Mouse (Mus musculus): ENCODE results near the gene Carm1. TPM values are rescaled to one million over a fixed set of nuclear protein-coding genes. Genes with fewer than 3 reads are reported as not detected.

Carm1 gene
- polyA plus RNA-seq, 1 experiment from 2014 or later, result 50.1 TPM

DNA sequence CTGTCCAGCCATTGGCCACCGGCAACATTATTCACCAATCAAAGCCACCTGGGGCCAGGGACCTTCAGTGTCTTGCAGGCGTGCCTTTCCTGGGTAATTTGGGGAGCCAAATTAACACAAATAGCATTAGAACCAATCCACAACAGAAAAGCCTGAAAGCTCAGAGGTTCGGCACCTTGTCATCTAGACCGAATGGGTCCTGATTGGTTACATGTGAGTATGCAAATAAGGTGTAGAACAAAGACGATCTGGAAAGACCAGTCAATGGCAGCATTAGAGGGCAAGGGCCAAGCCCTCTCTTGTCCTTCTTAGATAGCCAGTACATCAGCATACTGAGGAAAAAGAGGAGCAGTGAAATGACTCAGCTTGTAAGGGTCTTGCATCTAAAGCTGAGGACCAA is 59.2 kb downstream of the Carm1 start:
- no peak for ATAC-seq (ENCODE audit: low FRiP score)
- WGBS, result 73% methylated on average over 5 of the region's 5 CpGs
- H3K4me2 ChIP-seq (replicated peaks; ENCODE audit: low read depth, low read length), result no peak overlapping the region

DNA sequence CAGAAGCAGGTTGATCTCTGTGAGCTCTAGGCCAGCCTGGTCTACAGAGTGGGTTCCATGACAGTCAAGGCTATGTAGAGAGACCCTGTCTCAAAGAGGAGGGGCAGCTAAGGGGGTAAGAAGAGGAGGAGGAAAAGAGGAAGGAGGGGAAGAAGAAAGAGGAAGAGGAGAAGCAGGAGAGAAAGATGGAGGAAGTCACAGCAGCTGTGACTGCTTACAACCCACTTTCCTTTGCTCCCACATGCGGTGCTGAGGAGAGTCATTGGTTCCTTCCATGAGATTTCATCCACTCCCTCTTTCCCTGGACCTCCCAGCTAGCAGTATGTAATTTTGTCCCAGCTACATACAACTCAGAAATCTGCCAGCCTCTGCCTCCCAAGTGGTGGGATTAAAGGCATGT is 60.0 kb downstream of the Carm1 start:
- Histone ChIP-seq H3K4me2 (replicated peaks; ENCODE audit: low read depth, low read length) (no peak overlapping the region), H3K4me1 (replicated peaks; ENCODE audit: control insufficient read depth, insufficient read depth, low read length) (no peaks in the 10 kb centered on the region), H3K27ac (ENCODE audit: low read depth, low read length) (no peak overlapping the region), H3K36me3 (ENCODE audit: control insufficient read depth, insufficient read depth, low read length) (no peaks in the 10 kb centered on the region), H3K4me3 (ENCODE audit: low read depth, low read length) (no peak overlapping the region), H3K27me3 (ENCODE audit: control insufficient read depth, insufficient read depth, low read length) (no peaks in the 10 kb centered on the region), H3K9ac (ENCODE audit: low read depth, low read length) (no peak overlapping the region), H3K9me3 (ENCODE audit: control insufficient read depth, low read length) (no peaks in the 10 kb centered on the region)
- no peak for DNase-seq (ENCODE audit: low spot score)
- 80% methylated on average over 1 of the region's 1 CpGs for WGBS
- ATAC-seq (ENCODE audit: low FRiP score), result no peak

More for the DNA sequence above, 59.2 kb downstream of the Carm1 start:
- H3K9ac ChIP-seq (ENCODE audit: low read depth, low read length), result no peak overlapping the region
- no peaks in the 10 kb centered on the region for H3K27me3 ChIP-seq (ENCODE audit: control insufficient read depth, insufficient read depth, low read length)
- no peak for DNase-seq (ENCODE audit: low spot score)
- no peaks in the 10 kb centered on the region for H3K36me3 ChIP-seq (ENCODE audit: control insufficient read depth, insufficient read depth, low read length)
- no peaks in the 10 kb centered on the region for H3K4me1 ChIP-seq (replicated peaks; ENCODE audit: control insufficient read depth, insufficient read depth, low read length)
- no peaks in the 10 kb centered on the region for H3K9me3 ChIP-seq (ENCODE audit: control insufficient read depth, low read length)
- H3K4me3 ChIP-seq (ENCODE audit: low read depth, low read length), result no peak overlapping the region
- no peak overlapping the region for H3K27ac ChIP-seq (ENCODE audit: low read depth, low read length)

DNA sequence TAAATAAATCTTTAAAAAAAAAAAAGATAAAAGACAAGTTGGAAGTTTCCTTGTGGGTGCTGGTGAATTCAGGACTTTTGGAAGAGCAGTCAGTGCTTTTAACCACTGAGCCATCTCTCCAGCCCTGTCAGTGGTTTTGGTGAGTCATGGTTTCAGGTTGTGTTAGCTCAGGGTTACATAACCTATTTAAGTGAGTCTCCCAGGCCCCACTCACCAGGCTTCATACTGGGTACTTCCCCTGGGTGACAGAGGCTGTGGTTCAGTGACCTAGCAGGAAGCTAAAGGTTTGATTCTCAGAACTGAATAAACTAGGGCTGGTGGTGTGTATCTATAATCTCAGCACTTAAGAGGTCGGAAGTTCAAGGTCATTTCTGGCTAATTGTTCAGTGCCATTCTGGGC is 63.2 kb downstream of the Carm1 start:
- Histone ChIP-seq H3K4me3 (ENCODE audit: low read depth, low read length) (no peak overlapping the region), H3K27me3 (ENCODE audit: control insufficient read depth, insufficient read depth, low read length) (no peaks in the 10 kb centered on the region), H3K27ac (ENCODE audit: low read depth, low read length) (no peak overlapping the region), H3K9ac (ENCODE audit: low read depth, low read length) (no peak overlapping the region), H3K4me2 (replicated peaks; ENCODE audit: low read depth, low read length) (no peak overlapping the region), H3K4me1 (replicated peaks; ENCODE audit: control insufficient read depth, insufficient read depth, low read length) (no peaks in the 10 kb centered on the region), H3K9me3 (ENCODE audit: control insufficient read depth, low read length) (no peaks in the 10 kb centered on the region), H3K36me3 (ENCODE audit: control insufficient read depth, insufficient read depth, low read length) (no peaks in the 10 kb centered on the region)
- 95% methylated on average over 1 of the region's 1 CpGs for WGBS
- no peak for DNase-seq (ENCODE audit: low spot score)
- ATAC-seq (ENCODE audit: low FRiP score), result no peak

DNA sequence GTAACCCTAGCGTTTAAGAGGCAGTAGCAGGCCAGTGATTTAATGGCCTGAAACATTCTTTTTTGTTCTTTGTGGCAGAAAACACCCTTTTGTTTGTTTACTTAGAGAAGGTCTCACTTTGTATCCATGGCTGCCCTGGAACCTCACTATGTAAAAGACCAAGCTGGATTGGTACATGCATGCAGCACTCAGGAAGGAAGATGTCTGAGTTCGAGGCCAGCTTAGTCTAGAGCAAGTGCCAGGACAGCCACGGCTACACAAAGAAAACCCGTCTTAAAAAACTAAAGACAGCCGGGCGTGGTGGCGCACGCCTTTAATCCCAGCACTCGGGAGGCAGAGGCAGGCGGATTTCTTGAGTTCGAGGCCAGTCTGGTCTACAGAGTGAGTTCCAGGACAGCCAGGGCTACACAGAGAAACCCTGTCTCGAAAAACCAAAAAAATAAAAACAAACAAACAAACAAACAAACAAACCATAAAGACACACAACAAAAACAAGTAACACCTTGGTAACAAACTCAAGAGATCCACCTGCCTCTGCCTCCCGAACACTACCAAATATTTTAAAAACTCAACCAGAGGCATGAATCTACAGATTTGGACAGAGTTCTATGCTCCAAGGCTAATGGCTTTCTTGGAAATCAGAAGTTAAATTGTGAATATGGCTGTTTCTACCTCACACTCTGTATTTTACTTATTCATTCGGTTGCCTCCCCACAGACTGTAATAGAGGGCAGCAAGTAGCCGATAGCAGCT is 68.3 kb downstream of the Carm1 start:
- no peaks in the 10 kb centered on the region; the same call in 1 of the 2 replicates for H3K4me1 ChIP-seq (replicated peaks; ENCODE audit: control insufficient read depth, insufficient read depth, low read length)

DNA sequence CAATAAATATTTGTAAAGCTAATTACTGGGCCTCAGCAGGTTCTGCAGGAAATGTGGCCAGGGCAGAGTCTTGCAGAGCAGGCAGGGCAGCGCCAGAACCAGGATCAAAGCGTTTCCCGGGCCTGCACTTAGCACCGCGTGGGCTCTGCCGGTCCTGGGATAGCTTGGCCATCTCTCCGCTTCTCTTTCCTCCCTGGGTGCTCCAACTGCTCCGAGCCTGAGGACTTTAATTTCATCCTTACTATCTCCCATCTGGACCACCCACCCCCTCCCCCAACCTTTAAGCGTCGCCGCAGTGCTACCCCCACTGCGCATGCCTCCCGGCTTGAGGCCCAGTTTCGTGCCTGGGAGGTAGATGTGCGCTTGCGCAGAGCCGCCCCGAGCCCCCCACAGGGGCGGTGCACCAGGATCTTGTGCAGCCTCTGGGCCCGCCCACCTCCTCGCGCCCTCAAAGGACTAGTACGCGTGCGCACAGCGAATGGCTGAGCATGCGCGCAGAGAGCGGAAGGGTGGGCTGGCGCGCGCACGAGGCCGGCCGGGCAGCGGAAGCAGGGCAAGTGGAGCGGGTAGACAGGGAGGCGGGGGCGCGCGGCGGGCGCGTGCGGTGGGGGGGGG is 69.0 kb downstream of the Carm1 start, which contains the start of gene Smarca4:
Smarca4 (plus strand) TSS at position 553 of the 615 bp plus-strand sequence.
- peak; percentile 94 for ATAC-seq (ENCODE audit: low FRiP score)
- H3K36me3 ChIP-seq (ENCODE audit: control insufficient read depth, insufficient read depth, low read length), result no peaks in the 10 kb centered on the region
- H3K9ac ChIP-seq (ENCODE audit: low read depth, low read length), result peak within 1 kb of the TSS; percentile 83
- WGBS, result under 1% methylated on average over 38 of the region's 45 CpGs
- peak; percentile 100 for DNase-seq (ENCODE audit: low spot score)
- H3K9me3 ChIP-seq (ENCODE audit: control insufficient read depth, low read length), result no peaks in the 10 kb centered on the region
- no peaks in the 10 kb centered on the region for H3K27me3 ChIP-seq (ENCODE audit: control insufficient read depth, insufficient read depth, low read length)
- H3K4me3 ChIP-seq (ENCODE audit: low read depth, low read length), result peak within 1 kb of the TSS; percentile 63
- peak within 1 kb of the TSS; percentile 72 for H3K4me2 ChIP-seq (replicated peaks; ENCODE audit: low read depth, low read length)
- H3K4me1 ChIP-seq (replicated peaks; ENCODE audit: control insufficient read depth, insufficient read depth, low read length), result no peaks in the 10 kb centered on the region; the same call in 1 of the 2 replicates
- H3K27ac ChIP-seq (ENCODE audit: low read depth, low read length), result peak within 1 kb of the TSS; percentile 98

More for the DNA sequence above, 68.3 kb downstream of the Carm1 start:
- no peak for DNase-seq (ENCODE audit: low spot score)
- 80% methylated on average over 15 of the region's 15 CpGs for WGBS
- peak overlapping the region; percentile 63 for H3K4me3 ChIP-seq (ENCODE audit: low read depth, low read length)
- no peak for ATAC-seq (ENCODE audit: low FRiP score)
- no peaks in the 10 kb centered on the region for H3K27me3 ChIP-seq (ENCODE audit: control insufficient read depth, insufficient read depth, low read length)
- peak overlapping the region; percentile 80 for H3K9ac ChIP-seq (ENCODE audit: low read depth, low read length)
- no peaks in the 10 kb centered on the region for H3K36me3 ChIP-seq (ENCODE audit: control insufficient read depth, insufficient read depth, low read length)
- H3K27ac ChIP-seq (ENCODE audit: low read depth, low read length), result peak overlapping the region; percentile 98
- H3K4me2 ChIP-seq (replicated peaks; ENCODE audit: low read depth, low read length), result peak overlapping the region; percentile 63
- no peaks in the 10 kb centered on the region for H3K9me3 ChIP-seq (ENCODE audit: control insufficient read depth, low read length)

DNA sequence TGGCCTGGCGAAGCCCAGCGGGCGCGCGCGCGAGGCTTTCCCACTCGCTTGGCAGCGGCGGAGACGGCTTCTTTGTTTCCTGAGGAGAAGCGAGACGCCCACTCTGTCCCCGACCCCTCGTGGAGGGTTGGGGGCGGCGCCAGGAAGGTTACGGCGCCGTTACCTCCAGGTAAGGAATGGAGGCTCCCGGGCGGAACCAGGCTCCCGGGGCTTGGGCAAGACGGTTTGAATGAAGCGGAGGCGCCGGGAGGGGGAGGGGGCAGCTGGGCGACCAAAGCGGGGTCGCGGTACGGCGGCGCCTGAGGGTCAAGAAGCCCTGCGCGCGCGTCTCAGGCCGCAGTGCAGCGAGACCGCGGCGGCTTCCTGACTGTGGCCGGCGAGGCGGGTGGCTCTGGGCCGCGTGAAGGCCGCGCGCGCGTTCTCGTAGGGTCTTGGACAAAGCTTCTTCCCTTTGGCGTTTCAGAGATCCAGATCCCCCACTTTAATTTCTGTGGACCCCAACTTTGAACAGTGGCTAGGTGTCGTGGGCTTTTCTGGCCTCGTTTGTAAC is 69.6 kb downstream of the Carm1 start:
- peak overlapping the region; percentile 98 for H3K27ac ChIP-seq (ENCODE audit: low read depth, low read length)
- H3K4me1 ChIP-seq (replicated peaks; ENCODE audit: control insufficient read depth, insufficient read depth, low read length), result no peaks in the 10 kb centered on the region; the same call in 1 of the 2 replicates
- H3K9me3 ChIP-seq (ENCODE audit: control insufficient read depth, low read length), result no peaks in the 10 kb centered on the region
- H3K4me3 ChIP-seq (ENCODE audit: low read depth, low read length), result peak overlapping the region; percentile 63
- DNase-seq (ENCODE audit: low spot score) (peak; percentile 93), ATAC-seq (ENCODE audit: low FRiP score) (peak; percentile 88)
- peak overlapping the region; percentile 72 for H3K4me2 ChIP-seq (replicated peaks; ENCODE audit: low read depth, low read length)
- no peaks in the 10 kb centered on the region for H3K27me3 ChIP-seq (ENCODE audit: control insufficient read depth, insufficient read depth, low read length)
- peak overlapping the region; percentile 83 for H3K9ac ChIP-seq (ENCODE audit: low read depth, low read length)
- H3K36me3 ChIP-seq (ENCODE audit: control insufficient read depth, insufficient read depth, low read length), result no peaks in the 10 kb centered on the region
- under 1% methylated on average over 50 of the region's 57 CpGs for WGBS

DNA sequence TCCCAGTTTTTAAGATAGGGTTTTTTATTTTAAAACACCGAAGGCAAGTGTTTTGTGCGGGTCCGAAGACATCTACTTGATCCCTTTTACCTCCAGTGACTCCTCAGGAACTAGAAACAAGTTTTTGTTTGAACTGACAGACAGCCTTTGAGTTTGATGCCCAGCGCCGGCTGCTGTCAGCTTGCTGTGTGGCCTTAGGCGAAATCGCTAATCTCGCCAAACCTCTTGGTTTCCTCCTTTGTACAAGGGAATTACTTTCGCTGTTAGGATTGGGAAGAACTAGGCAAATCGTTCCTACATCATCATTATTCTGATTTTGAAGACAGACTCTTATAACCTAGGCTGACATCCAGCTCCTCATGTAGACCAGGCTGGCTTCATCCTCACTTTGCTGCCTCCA is 70.4 kb downstream of the Carm1 start:
- no peak for ATAC-seq (ENCODE audit: low FRiP score)
- peak; percentile 47 for DNase-seq (ENCODE audit: low spot score)
- H3K4me3 ChIP-seq (ENCODE audit: low read depth, low read length), result peak overlapping the region; percentile 63
- 10% methylated on average over 10 of the region's 10 CpGs for whole genome bisulfite sequencing
- peak overlapping the region; percentile 72 for H3K4me2 ChIP-seq (replicated peaks; ENCODE audit: low read depth, low read length)
- no peaks in the 10 kb centered on the region for H3K36me3 ChIP-seq (ENCODE audit: control insufficient read depth, insufficient read depth, low read length)
- peak overlapping the region; percentile 98; the same call in 1 of the 2 replicates for H3K27ac ChIP-seq (ENCODE audit: low read depth, low read length)
- H3K9ac ChIP-seq (ENCODE audit: low read depth, low read length), result peak overlapping the region; percentile 83
- H3K9me3 ChIP-seq (ENCODE audit: control insufficient read depth, low read length), result no peaks in the 10 kb centered on the region
- no peaks in the 10 kb centered on the region; the same call in 1 of the 2 replicates for H3K4me1 ChIP-seq (replicated peaks; ENCODE audit: control insufficient read depth, insufficient read depth, low read length)
- H3K27me3 ChIP-seq (ENCODE audit: control insufficient read depth, insufficient read depth, low read length), result no peaks in the 10 kb centered on the region

DNA sequence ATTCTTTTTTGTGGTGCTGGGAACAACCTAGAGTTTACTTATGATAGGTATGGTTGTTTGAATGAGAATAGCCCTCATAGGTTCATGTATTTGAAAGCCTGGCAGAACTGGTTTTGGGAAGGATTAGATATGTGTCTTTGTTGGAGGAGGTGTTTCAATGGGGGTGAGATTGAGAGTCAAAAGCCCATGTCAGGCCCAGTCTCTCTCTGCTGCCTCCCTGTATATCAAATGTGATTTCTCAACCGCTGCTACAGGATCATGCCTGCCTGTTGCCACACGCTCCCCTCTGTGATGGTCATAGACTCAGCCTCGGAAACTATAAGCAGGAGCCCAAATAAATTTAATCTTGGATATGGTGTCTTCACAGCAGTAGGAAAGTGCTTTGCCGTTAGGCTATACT is 73.5 kb downstream of the Carm1 start:
- no peak overlapping the region for H3K4me2 ChIP-seq (replicated peaks; ENCODE audit: low read depth, low read length)
- no peaks in the 10 kb centered on the region for H3K36me3 ChIP-seq (ENCODE audit: control insufficient read depth, insufficient read depth, low read length)
- no peak overlapping the region for H3K4me3 ChIP-seq (ENCODE audit: low read depth, low read length)
- ATAC-seq (ENCODE audit: low FRiP score) (no peak), DNase-seq (ENCODE audit: low spot score) (no peak)
- H3K27ac ChIP-seq (ENCODE audit: low read depth, low read length), result no peak overlapping the region
- no peaks in the 10 kb centered on the region for H3K27me3 ChIP-seq (ENCODE audit: control insufficient read depth, insufficient read depth, low read length)
- WGBS, result 92% methylated on average over 4 of the region's 4 CpGs
- H3K4me1 ChIP-seq (replicated peaks; ENCODE audit: control insufficient read depth, insufficient read depth, low read length), result no peaks in the 10 kb centered on the region; the same call in 1 of the 2 replicates
- H3K9ac ChIP-seq (ENCODE audit: low read depth, low read length), result no peak overlapping the region
- H3K9me3 ChIP-seq (ENCODE audit: control insufficient read depth, low read length), result no peaks in the 10 kb centered on the region
